Mouse (Mus musculus) frontal cortex, postnatal 25 days (tissue): Measurements from ENCODE around the gene Hmcn1.

ENCODE experiments used
- DNase-seq, 2 experiments: peaks; one replicate each; pipeline ENCODE4 v3.0.0; 2022; ENCODE audit warnings: low spot score in 2 of 2

The Hmcn1 gene

GRCm38 (mm10) chr1:150992711-150993161 is 499 bp downstream of the Hmcn1 start:
- DNase-seq, result no peak

GRCm38 (mm10) chr1:150991745-150992554 is 1.3 kb downstream of the Hmcn1 start:
- no peak for DNase-seq

DNA sequence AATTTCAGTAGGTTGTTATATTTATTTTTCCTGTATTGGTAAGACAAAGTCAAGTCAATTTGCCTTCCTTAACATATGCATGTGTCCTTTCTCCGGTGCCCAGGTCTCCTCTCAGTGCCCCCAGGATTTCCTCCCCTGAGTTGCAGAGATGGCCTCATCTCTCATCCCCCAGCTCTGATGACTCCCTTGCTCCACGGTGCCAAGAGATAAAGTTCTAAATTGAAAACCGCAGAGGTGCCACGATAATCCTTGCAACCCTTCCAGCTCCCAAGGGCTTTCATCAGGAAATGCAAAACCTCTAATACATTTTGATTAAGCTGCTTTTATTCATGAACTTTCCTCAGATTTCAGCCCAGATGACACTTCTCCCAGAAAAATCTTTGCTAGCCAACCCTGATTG is 8.3 kb downstream of the Hmcn1 start:
- DNase-seq, result no peak

DNA sequence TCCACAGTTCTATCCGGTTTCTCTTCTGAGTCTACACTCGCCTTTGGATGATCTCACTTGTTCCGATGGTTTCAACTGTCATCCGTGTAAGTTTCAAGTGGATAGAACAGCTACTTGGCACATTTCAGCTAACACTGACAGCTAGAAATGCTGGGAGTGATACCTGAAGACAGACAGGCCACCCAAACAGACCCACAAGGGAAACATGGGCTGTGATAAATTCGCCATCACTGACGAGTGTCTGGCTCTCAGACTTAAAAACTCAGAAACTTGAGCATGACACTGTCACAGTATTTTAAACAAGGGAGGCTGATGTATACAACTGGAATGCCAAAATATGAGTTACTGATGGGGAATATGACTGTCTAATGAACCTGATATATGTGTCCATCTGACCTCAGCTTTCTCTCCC is 9.1 kb downstream of the Hmcn1 start:
- DNase-seq, result no peak

DNA sequence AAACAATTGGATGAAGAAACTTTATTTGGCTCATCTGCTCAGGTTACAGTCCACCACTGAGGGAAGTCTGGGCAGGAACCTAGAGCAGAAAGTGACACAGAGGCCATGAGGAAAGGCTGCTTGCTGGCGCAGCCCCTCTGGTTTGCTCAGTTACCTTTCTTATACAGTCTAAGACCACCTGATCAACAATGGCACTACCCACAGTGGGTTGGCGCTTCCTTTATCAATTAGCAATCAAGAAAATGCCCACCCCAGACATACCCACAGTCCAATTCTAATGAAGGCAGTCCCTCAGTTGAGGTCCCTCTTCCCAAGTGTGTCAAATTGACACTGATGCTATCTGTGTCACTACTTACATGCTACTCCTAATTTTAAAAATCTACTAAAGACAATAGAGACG is 14.6 kb downstream of the Hmcn1 start:
- DNase-seq, result no peak

DNA sequence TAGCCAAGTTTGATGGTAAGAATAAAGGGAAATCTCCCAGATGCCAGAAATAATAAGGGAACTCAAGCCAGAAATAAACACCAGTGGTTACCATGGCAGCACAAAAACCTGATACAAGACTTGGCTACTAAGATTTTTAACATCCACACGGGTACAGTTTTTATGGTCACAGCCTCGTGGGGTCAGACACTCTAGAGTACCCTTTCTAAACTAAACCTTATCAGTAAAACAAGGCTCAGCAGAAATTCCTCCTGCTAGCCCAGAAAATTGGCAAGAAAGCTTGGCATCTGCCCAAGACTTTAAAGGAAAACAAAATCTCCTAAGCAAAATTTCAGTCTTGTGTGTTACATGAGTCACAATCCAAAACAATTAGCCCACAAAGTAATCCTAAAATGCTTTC is 17.0 kb downstream of the Hmcn1 start:
- no peak for DNase-seq

GRCm38 (mm10) chr1:150959486-150960074 is 33.7 kb downstream of the Hmcn1 start:
- no peak for DNase-seq

- DNase-seq, result no peak
Observed at GRCm38 (mm10) chr1:150951004-150951403, 42.2 kb downstream of the Hmcn1 start.

GRCm38 (mm10) chr1:150950046-150950445 is 43.2 kb downstream of the Hmcn1 start:
- no peak for DNase-seq

- no peak for DNase-seq
Observed at GRCm38 (mm10) chr1:150948911-150949310, 44.3 kb downstream of the Hmcn1 start.

DNA sequence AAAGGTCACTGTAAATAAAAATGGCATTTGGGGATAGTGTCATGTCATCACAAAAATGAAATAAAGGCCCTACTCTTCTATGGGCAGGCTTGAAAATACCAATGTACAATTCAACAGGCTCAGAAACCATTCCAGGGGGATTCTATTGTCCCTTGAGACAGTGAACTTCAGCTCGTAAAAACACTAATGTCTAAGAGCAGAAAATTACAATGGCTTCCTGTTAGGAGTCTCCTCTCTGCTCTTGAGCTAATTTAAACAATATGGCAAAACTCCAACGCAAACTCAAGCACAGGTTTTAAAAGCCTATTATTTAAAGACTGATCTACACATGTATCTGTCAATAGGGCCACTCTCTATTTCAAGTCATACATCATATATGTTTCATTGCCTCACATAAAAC is 49.6 kb downstream of the Hmcn1 start:
- no peak for DNase-seq

- no peak for DNase-seq
Observed at GRCm38 (mm10) chr1:150942143-150942542, 51.1 kb downstream of the Hmcn1 start.

DNA sequence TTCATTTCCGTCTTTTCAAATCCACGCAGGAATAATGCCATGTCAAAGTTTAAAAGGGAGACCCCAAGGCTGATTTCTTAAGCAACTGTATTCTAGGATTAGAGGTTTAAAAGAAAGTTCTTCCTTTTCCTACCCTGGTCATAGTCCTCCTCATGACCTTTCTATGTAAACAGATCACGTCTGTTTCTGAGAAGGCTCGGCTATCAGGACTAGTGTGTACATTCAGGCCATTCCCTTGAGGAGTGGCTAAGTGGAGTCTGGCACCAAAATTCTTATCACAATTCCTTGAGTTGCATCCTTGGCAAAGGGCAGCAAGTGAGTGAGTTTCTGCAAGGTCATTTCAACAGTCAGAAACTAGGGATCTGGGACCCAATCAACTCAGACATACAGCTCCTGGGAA is 56.4 kb downstream of the Hmcn1 start:
- no peak for DNase-seq

GRCm38 (mm10) chr1:150933616-150934015 is 59.6 kb downstream of the Hmcn1 start:
- peak in 1 of 2 experiments; percentile 3 for DNase-seq

- no peak for DNase-seq
Observed at GRCm38 (mm10) chr1:150920860-150921259, 72.4 kb downstream of the Hmcn1 start.

DNA sequence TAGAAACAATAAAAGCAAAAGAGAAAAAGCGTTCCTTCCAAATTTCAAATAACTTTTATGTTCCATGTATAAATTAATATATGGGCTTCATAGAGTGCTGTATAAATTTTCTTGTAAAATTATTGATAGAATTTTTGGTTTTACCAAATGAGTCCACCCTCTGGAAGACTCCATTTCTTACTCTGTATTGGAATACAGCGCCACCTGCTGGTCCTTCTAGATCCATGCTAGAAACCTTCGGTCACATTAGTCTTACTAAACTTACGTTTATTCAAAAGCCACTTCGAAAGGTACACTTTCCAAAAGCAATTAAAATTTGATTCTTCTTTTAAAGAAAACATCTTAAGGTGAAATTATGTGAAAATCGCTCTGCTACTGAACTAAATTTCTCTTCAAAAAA is 73.0 kb downstream of the Hmcn1 start:
- DNase-seq, result peak; percentile 45 to 58

DNA sequence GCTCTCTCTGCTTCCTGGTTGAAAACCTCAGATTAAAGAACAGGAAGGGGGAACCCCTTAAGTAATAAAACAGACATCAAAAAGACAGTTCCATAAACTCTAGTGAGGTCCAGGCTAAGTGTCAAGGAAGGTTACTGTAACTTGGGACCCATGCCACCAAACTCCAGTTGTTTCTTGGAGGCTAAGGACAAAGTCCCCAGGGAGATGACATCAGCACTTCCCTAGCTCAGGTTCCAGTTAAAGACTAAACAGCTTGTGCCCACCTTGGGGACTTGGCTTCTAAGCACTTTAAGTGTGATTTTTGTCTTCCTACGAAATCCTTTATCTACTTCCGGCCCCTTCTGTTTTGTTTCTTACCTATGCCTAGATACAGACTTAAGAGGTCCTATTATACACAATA is 78.3 kb downstream of the Hmcn1 start:
- no peak for DNase-seq

DNA sequence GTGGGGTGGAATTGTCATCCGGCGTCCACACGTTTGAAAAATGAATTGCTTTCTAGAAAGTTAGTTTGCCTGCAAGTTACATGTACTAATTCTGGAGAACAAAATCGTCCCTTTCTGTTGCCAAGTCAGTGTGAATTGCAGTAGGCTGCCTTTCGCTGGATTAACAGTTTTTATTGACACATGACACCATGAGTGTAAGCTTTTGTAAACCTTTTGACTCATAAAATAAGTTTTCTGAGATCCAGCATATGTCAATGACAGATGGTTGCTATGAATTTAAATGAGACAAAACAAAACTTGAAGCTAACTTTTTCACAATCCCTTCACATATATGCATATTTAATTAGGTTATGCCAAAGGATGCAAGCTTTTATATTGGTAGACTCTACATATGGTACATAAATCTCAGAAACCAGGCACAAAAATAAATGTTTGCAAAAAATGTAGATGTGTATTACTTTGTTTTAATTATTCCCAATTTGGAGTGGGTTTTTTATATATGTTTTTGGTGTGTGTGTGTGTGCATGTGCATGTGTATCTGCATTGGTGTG is 79.6 kb downstream of the Hmcn1 start:
- no peak for DNase-seq

DNA sequence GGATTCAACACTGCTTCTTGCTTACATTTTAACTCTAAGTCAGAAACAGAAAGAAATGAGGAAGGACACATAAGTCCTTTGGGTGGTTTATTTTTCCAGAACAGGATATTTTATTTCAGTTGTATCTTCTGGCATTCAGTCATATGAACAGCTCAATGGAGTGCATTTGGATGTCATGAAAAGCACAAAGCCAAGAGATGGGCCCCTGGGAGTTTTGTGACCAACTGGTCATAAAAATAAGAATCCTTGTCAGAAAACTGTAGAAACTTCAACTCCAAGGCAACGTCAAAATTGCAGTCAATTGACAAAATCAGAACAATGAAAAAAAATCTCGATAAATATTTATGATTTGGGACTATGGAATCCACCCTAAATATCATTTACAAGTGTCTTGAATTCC is 83.6 kb downstream of the Hmcn1 start:
- DNase-seq, result no peak

DNA sequence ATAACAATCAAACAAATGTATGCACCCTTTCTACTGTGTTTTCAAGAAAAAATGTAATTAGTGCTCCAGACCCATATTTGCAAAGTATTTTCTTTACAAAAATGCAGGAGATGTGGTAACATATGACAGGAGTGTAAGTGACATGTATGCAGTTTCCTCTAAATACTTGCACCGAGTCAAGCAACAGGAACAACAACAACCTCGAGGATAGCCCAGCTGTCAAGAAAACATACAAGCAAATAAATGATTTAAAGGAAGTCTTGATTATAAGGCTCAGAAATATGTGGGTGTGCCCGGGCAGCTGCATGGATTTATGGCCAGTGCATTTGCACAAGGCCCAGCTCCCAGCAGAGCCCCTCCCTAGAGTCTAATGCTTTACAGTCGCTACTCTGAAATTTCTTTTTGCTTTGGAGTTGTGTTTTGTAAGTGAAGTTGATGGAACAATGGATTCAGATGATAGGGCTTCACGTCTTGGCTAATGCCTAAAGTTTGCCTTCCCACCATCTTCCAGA is 99.5 kb downstream of the Hmcn1 start:
- no peak for DNase-seq

DNA sequence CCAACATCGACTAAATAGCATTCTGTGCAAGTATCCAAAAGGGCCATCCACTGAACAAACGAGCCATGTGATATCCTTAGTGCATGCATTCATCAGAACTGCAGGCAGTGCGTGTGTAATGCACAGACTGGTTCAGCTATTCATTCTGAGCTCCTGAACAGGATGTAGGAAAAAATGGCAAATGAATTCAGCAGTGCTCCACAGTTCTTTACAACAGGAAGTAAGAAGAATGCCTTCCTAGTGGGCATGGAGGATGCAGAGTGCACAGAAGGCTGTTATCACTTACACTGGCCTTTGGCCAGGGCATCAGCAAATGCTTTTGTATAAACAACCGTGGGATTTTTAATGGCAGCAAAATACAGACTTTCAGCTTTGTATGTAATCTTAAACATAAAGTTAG is 103.2 kb downstream of the Hmcn1 start:
- no peak for DNase-seq

- DNase-seq, result no peak
Observed at GRCm38 (mm10) chr1:150886267-150886666, 107.0 kb downstream of the Hmcn1 start.

- DNase-seq, result no peak
Observed at GRCm38 (mm10) chr1:150878421-150878820, 114.8 kb downstream of the Hmcn1 start.
